Mouse (Mus musculus) bone marrow, adult 2 months (tissue): ENCODE measurements around the gene Rpap3. TPM values are rescaled to one million over a fixed set of nuclear protein-coding genes. Genes with fewer than 3 reads are reported as not detected.

ENCODE experiments used
- H3K27ac ChIP-seq: fragments of 200-500 bp; 2 replicates; pipeline ENCODE4 v1.5.1; 2012; ENCODE audit warnings: low read depth, mild to moderate bottlenecking, control low read depth, inconsistent platforms, low read length; ENCODE audit not compliant: control insufficient read depth, poor library complexity, insufficient read depth
- H3K4me1 ChIP-seq: fragments of 200-500 bp; 2 replicates; pipeline ENCODE4 v1.6.1; 2011; ENCODE audit warnings: low read length; ENCODE audit not compliant: control insufficient read depth, insufficient read depth
- H3K4me3 ChIP-seq: fragments of 200-500 bp; replicated peaks from 2 replicates; pipeline ENCODE3; 2011; ENCODE audit warnings: mild to moderate bottlenecking, low read depth, low read length, control low read depth; ENCODE audit not compliant: control insufficient read depth
- CTCF ChIP-seq: fragments of 200-500 bp; IDR thresholded peaks from 2 replicates; pipeline ENCODE4 v1.5.1; 2011; ENCODE audit warnings: low read length, control low read depth; ENCODE audit not compliant: control insufficient read depth, insufficient read depth
- POLR2A ChIP-seq: fragments of 200-500 bp; IDR thresholded peaks from 2 replicates; pipeline ENCODE4 v1.6.1; 2011; ENCODE audit warnings: low read depth, mild to moderate bottlenecking, control low read depth, low read length, borderline replicate concordance; ENCODE audit not compliant: control insufficient read depth
- WGBS: fragments of 180-500 bp; shearing (Covaris S2); methylation state at CpG from one replicate; pipeline ENCODE4 v1.1.7; 2018; 5-methylcytosine and 5-hydroxymethylcytosine counted together
- polyA plus RNA-seq: library from polyadenylated mRNA; stranded (reverse); fragments of >200 nt; gene quantifications from 2 replicates; pipeline ENCODE4 v1.2.4, GENCODE M21; 2011; ENCODE audit warnings: low replicate concordance; ENCODE audit not compliant: missing spikeins, insufficient read depth, insufficient read length

Gene Rpap3
- polyA plus RNA-seq, 1 experiment = 13.5 TPM

GRCm38 (mm10) chr15:97663750-97664406 lies 41.7 kb downstream of the Rpap3 start:
- Histone ChIP-seq H3K27ac (0 out of 2 replicates have a peak overlapping the region, but pooled peaks have one; percentile 2), H3K4me1 (no peaks in the 10 kb centered on the region), H3K4me3 (peak overlapping the region; percentile 56)
- WGBS = under 1% methylated on average over 19 of the region's 19 CpGs
- TF ChIP-seq POLR2A (no peak), CTCF (peak; percentile 79)

- 49% methylated on average over 8 of the region's 8 CpGs for WGBS
- H3K4me3 ChIP-seq = no peak overlapping the region
- no peak for TF ChIP-seq CTCF
- TF ChIP-seq POLR2A = no peak
- no peaks in the 10 kb centered on the region; the same call in 1 of the 2 replicates for H3K4me1 ChIP-seq
- H3K27ac ChIP-seq = no peak overlapping the region
Observed at GRCm38 (mm10) chr15:97658755-97659116, 46.9 kb downstream of the Rpap3 start.

DNA sequence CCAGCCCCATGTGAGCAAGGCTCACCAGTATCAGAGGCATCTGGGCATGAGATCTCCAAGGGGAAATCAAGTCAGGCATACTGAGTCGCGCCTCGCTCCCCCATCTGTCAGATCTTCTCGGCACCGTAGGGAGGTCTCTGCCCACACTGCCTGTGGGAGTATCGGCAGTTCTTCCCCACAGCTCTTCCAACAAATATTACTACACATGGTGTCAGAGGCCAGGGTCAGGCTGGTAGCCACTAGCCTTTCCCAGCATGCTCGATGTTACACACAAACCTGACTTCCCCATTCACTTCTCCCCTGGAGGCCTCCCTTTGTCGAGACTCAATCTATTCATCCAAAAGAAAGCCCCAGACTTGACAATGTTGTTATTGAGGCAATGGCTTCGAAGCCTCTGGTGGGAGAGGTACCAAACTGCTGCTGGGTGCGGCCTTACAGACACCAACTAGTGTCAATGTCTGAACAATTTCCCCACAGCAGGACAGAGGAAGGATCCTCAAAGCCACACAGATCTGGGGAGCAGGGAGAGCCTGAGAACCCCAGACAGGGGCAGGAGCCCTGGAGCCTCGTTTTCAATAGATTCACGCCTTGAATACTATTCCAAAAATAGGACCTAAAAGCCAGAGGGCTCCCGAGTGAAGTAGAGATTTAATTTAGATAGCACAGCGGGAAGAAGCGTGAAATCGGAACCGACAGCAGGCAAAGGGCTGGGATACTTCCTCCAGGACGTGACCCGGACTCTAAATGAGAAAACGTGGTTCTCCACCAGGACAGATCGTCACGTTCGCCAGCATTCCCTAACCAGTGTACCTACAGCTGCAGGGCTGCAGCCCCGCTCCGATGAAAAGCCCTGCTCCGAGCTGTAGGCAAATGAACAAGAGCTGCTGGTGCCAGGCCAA lies 47.5 kb downstream of the Rpap3 start:
- Histone ChIP-seq H3K4me3 (no peak overlapping the region), H3K27ac (no peak overlapping the region), H3K4me1 (no peaks in the 10 kb centered on the region; the same call in 1 of the 2 replicates)
- WGBS = 72% methylated on average over 26 of the region's 26 CpGs
- TF ChIP-seq CTCF = no peak
- no peak for TF ChIP-seq POLR2A

- Histone ChIP-seq H3K27ac (no peak overlapping the region), H3K4me3 (no peak overlapping the region), H3K4me1 (no peaks in the 10 kb centered on the region; the same call in 1 of the 2 replicates)
- TF ChIP-seq POLR2A (no peak), CTCF (no peak)
- 94% methylated on average over 14 of the region's 14 CpGs for WGBS
Observed at GRCm38 (mm10) chr15:97657420-97657819, 48.2 kb downstream of the Rpap3 start.

DNA sequence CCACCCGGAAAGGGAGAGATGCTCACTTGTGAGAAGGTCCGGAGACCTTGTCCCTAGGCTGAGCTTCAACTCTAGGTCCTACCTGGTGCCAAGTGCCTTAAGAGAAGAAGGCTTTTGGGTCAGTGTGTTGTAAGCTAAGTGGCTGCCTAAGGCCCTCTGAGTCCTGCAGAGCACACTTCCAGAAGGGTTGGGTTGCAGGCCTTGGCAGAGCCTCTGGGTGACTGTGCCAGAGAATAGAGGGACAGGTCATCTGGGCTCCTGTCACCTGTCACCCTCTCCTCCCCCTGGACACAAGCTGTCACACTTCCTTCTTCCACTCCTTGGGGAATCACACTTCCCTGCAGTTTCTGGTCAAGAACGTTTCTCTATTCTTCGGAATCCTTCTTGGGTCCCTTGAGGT lies 55.9 kb downstream of the Rpap3 start:
- 70% methylated on average over 4 of the region's 4 CpGs for WGBS
- Histone ChIP-seq H3K4me3 (no peak overlapping the region), H3K27ac (no peak overlapping the region), H3K4me1 (no peaks in the 10 kb centered on the region)
- TF ChIP-seq CTCF = no peak
- no peak for TF ChIP-seq POLR2A

- no peaks in the 10 kb centered on the region for H3K4me1 ChIP-seq
- no peak overlapping the region for H3K27ac ChIP-seq
- WGBS = 92% methylated on average over 18 of the region's 18 CpGs
- H3K4me3 ChIP-seq = no peak overlapping the region
- no peak for TF ChIP-seq CTCF
- no peak for TF ChIP-seq POLR2A
Observed at GRCm38 (mm10) chr15:97648176-97648575, 57.4 kb downstream of the Rpap3 start.

- TF ChIP-seq CTCF = no peak
- no peak for TF ChIP-seq POLR2A
- H3K27ac ChIP-seq = no peak overlapping the region
- 66% methylated on average over 7 of the region's 7 CpGs for WGBS
- no peaks in the 10 kb centered on the region for H3K4me1 ChIP-seq
- no peak overlapping the region for H3K4me3 ChIP-seq
Observed at GRCm38 (mm10) chr15:97646426-97646825, 59.2 kb downstream of the Rpap3 start.

DNA sequence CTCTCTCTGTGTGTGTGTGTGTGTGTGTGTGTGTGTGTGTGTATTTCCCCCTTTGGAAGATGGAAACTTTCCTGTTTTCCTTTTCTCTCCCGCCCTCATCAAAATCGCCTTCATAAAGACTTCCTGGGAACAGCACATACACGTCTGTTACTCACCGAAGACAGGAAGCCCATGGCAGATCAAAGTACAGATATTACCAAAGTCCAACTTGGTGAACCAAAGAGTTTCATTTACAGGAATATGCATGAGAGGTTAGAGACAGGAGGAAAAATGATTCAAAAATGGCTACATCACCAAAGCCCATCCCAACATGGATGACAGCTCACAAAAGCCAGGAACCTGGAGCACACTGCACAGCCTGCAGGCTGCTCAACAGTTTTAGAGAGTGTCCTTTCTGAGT lies 61.6 kb downstream of the Rpap3 start:
- no peaks in the 10 kb centered on the region for H3K4me1 ChIP-seq

More for the DNA sequence above, 61.6 kb downstream of the Rpap3 start:
- 71% methylated on average over 4 of the region's 4 CpGs for WGBS
- TF ChIP-seq CTCF (no peak), POLR2A (no peak)
- Histone ChIP-seq H3K27ac (no peak overlapping the region), H3K4me3 (no peak overlapping the region)

Other genes starting within 250 kb of the Rpap3 start
- gene Endou, start 25.5 kb upstream of the Rpap3 start, polyA plus RNA-seq = 2.3 and 7.3 TPM in 2 replicates
- gene Rapgef3, start 62.1 kb upstream of the Rpap3 start, polyA plus RNA-seq = 15.3 and 17.0 TPM in 2 replicates
- gene Slc48a1, start 72.7 kb upstream of the Rpap3 start, polyA plus RNA-seq = 62.3 and 67.5 TPM in 2 replicates
- 34.1 and 37.8 TPM in 2 replicates for gene Hdac7, start 138.7 kb upstream of the Rpap3 start, polyA plus RNA-seq
- 0.88 and 1.5 TPM in 2 replicates for gene Vdr, start 204.8 kb upstream of the Rpap3 start, polyA plus RNA-seq